9 mouse cellular contexts compared by ENCODE assay signal in the genomic region with DNA sequence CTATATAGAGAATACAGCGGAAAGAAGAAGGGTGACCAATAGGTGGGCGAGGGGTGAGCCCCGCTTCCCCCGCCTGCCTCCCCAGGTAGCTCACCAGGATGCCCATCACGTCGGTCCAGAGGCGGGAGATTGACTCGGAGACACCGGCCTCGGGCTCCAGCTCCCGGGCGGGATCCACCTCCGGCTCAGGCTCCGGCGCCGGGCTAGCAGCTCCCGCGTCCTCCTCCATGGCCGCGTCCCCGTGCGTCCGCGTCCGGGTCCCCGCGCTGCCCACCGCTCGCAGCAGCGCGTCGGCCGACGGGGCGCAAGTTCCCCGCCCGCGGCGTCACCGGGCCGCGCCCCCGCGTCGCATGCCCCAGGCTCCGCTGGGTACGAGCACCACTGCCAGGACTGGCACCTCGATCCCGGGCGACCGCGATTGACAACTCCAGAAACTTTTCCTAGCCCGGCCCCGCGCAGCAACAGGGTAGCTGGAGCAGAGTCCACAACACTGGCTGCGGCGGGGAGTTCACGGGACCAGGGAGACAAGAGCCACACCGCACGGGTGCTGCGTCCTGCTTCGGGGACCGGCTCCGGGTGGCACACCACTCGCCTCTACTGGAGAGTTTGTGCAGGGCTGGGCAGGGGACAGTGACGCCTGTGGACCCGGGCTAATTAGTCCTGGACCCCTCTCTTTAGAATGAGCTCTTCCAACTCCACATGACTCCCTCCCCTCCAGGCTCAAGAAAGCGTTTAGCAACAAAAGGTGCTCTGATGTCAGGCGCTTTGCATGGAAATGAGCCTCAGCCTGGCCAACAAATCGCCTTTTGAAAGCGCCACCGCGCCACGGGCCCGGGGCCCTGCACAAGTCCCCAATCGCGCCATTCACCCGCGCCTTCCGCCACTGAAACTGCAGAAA. TPM values are rescaled to one million over a fixed set of nuclear protein-coding genes. Genes with fewer than 3 reads are reported as not detected.
DNase-seq lines count a peak whose midpoint lies in the region; ATAC-seq and TF ChIP-seq lines count a peak whose summit lies in the region.
"Had no signal": no experiment of that assay in that cellular context is flagged by ENCODE, and none has a peak within 500 bp of the region (broad histone marks: within the 10 kb centered on the region; RNA-seq: fewer than 3 reads in every experiment).

Gene Sash1 (minus strand): TSS at position 441 of the 898 bp plus-strand sequence.

- peak within 1 kb of the TSS; percentile 83 for H3K4me3 ChIP-seq in ES-Bruce4 (ENCODE audit: low read depth, low read length)
- peak within 1 kb of the TSS; percentile 51 for H3K4me3 ChIP-seq in forebrain, postnatal 0 days (ENCODE audit: low read depth, low read length)
- peak within 1 kb of the TSS; percentile 75 for H3K4me3 ChIP-seq in liver, postnatal 0 days (ENCODE audit: low read depth, low read length)
- H3K4me3 ChIP-seq in neural tube, embryonic 13.5 days: peak within 1 kb of the TSS; percentile 55
- peak within 1 kb of the TSS; percentile 89 for H3K4me3 ChIP-seq in testis, adult 2 months (ENCODE audit: control insufficient read depth, low read depth, low read length)

- H3K36me3 ChIP-seq in ES-Bruce4 (ENCODE audit: control insufficient read depth, insufficient read depth, low read length, poor library complexity, severe bottlenecking): no peaks in the 10 kb centered on the region
- no peaks in the 10 kb centered on the region for H3K36me3 ChIP-seq in forebrain, postnatal 0 days (ENCODE audit: insufficient read depth)
- no peaks in the 10 kb centered on the region for H3K36me3 ChIP-seq in liver, postnatal 0 days (replicated peaks; ENCODE audit: insufficient read depth, low read length)
- no peaks in the 10 kb centered on the region for H3K36me3 ChIP-seq in neural tube, embryonic 13.5 days
- no peaks in the 10 kb centered on the region for H3K36me3 ChIP-seq in testis, adult 2 months (ENCODE audit: control insufficient read depth, insufficient read depth, low read length)

- H3K4me2 ChIP-seq in forebrain, postnatal 0 days (ENCODE audit: low read depth): peak within 1 kb of the TSS; percentile 92
- H3K4me2 ChIP-seq in liver, postnatal 0 days (ENCODE audit: low read depth, low read length): peak within 1 kb of the TSS; percentile 79
- H3K4me2 ChIP-seq in neural tube, embryonic 13.5 days: peak within 1 kb of the TSS; percentile 82

- H3K9me3 ChIP-seq in ES-Bruce4 (replicated peaks; ENCODE audit: control insufficient read depth, insufficient read depth, low read length, poor library complexity, severe bottlenecking): no peaks in the 10 kb centered on the region
- H3K9me3 ChIP-seq in forebrain, postnatal 0 days (ENCODE audit: low read length): no peaks in the 10 kb centered on the region
- no peaks in the 10 kb centered on the region for H3K9me3 ChIP-seq in liver, postnatal 0 days (ENCODE audit: low read length)
- H3K9me3 ChIP-seq in neural tube, embryonic 13.5 days: no peaks in the 10 kb centered on the region

- peak; percentile 27 for DNase-seq in cerebellum, adult 11-12 months
- peak; percentile 77 for DNase-seq in forebrain, postnatal 0 days
- DNase-seq in heart, postnatal 25 days (ENCODE audit: low spot score): peak; percentile 81
- DNase-seq in layer of hippocampus, adult 18-20 months (ENCODE audit: low spot score in 2 of 2): peak; percentile 50 to 77
- peak; percentile 81 for DNase-seq in liver, postnatal 0 days

- peak within 1 kb of the TSS; percentile 48; the same call in 1 of the 2 replicates for H3K27ac ChIP-seq in ES-Bruce4 (ENCODE audit: insufficient read depth, low read length)
- peak within 1 kb of the TSS; percentile 73 for H3K27ac ChIP-seq in forebrain, postnatal 0 days (ENCODE audit: low read depth, low read length)
- H3K27ac ChIP-seq in liver, postnatal 0 days (ENCODE audit: low read depth): peak within 1 kb of the TSS; percentile 95
- H3K27ac ChIP-seq in neural tube, embryonic 13.5 days (replicated peaks): peak within 1 kb of the TSS; percentile 78
- peak within 1 kb of the TSS; percentile 70 for H3K27ac ChIP-seq in testis, adult 2 months (ENCODE audit: control insufficient read depth, insufficient read depth, low read depth, low read length)

- under 1% methylated on average over 79 of the region's 80 CpGs for WGBS in forebrain, postnatal 0 days
- WGBS in liver, postnatal 0 days (ENCODE audit: insufficient replicate concordance): under 1% methylated on average over 80 of the region's 80 CpGs
- WGBS in neural tube, embryonic 13.5 days: under 1% methylated on average over 80 of the region's 80 CpGs

- peak; percentile 94 for ATAC-seq in forebrain, postnatal 0 days
- peak; percentile 93 for ATAC-seq in liver, postnatal 0 days
- peak; percentile 94 for ATAC-seq in neural tube, embryonic 13.5 days (ENCODE audit: low read depth)

- no peak for TF ChIP-seq POLR2A in ES-Bruce4 (IDR thresholded peaks at IDR 0.05; ENCODE audit: insufficient read depth, low read length)
- peak; percentile 46; the same call in 1 of the 2 replicates for TF ChIP-seq POLR2A in testis, adult 2 months (IDR thresholded peaks at IDR 0.05; ENCODE audit: control insufficient read depth, low read depth, low read length)

- TF ChIP-seq CTCF in ES-Bruce4 (IDR thresholded peaks at IDR 0.05; ENCODE audit: low read depth, low read length): no peak
- TF ChIP-seq CTCF in forebrain, postnatal 0 days (IDR thresholded peaks at IDR 0.05; ENCODE audit: low read depth): no peak
- TF ChIP-seq CTCF in liver, postnatal 0 days (IDR thresholded peaks at IDR 0.05; ENCODE audit: low read depth): no peak
- no peak for TF ChIP-seq CTCF in testis, adult 2 months (IDR thresholded peaks at IDR 0.05; ENCODE audit: control insufficient read depth, insufficient read depth, insufficient replicate concordance, low read depth, low read length)

- TF ChIP-seq EP300 in ES-Bruce4 (IDR thresholded peaks at IDR 0.05; ENCODE audit: insufficient read depth, low read depth, low read length): no peak
- TF ChIP-seq EP300 in liver, postnatal 0 days (IDR thresholded peaks at IDR 0.05; ENCODE audit: low read depth): no peak

- peak within 1 kb of the TSS; percentile 51 for H3K9ac ChIP-seq in ES-Bruce4 (ENCODE audit: low read depth, poor library complexity, severe bottlenecking)
- peak within 1 kb of the TSS; percentile 50 for H3K9ac ChIP-seq in forebrain, postnatal 0 days
- peak within 1 kb of the TSS; percentile 81 for H3K9ac ChIP-seq in liver, postnatal 0 days (replicated peaks)
- peak within 1 kb of the TSS; percentile 63 for H3K9ac ChIP-seq in neural tube, embryonic 13.5 days

- H3K4me1 ChIP-seq in ES-Bruce4 (ENCODE audit: control insufficient read depth, insufficient read depth, low read length): peaks cover 3% of the 10 kb centered on the region
- no peaks in the 10 kb centered on the region for H3K4me1 ChIP-seq in forebrain, postnatal 0 days (ENCODE audit: insufficient read depth)
- H3K4me1 ChIP-seq in liver, postnatal 0 days (ENCODE audit: insufficient read depth): 0 out of 2 replicates have a peak, but pooled peaks cover 11% of the 10 kb centered on the region
- peaks cover 24% of the 10 kb centered on the region for H3K4me1 ChIP-seq in neural tube, embryonic 13.5 days (replicated peaks)
- peaks cover 3% of the 10 kb centered on the region; the same call in 1 of the 2 replicates for H3K4me1 ChIP-seq in testis, adult 2 months (ENCODE audit: control insufficient read depth, insufficient read depth, low read length)

- intact Hi-C loops in heart, postnatal 25 days (cut with DNase I): loop anchor here (2.0 to 5.0 kb wide), 2 partner anchors 15 to 41 kb away; no protein-coding TSS in a partner anchor

- no peaks in the 10 kb centered on the region for H3K27me3 ChIP-seq in ES-Bruce4 (ENCODE audit: control insufficient read depth, insufficient read depth, low read length, poor library complexity, severe bottlenecking)
- H3K27me3 ChIP-seq in forebrain, postnatal 0 days (ENCODE audit: insufficient read depth, low read length): peaks cover 8% of the 10 kb centered on the region; the same call in 1 of the 2 replicates
- H3K27me3 ChIP-seq in liver, postnatal 0 days (ENCODE audit: insufficient read depth, low read length): no peaks in the 10 kb centered on the region
- peaks cover 30% of the 10 kb centered on the region for H3K27me3 ChIP-seq in neural tube, embryonic 13.5 days
- H3K27me3 ChIP-seq in testis, adult 2 months (ENCODE audit: control insufficient read depth, insufficient read depth, low read length): no peaks in the 10 kb centered on the region

RNA-seq across cellular contexts. Expression of gene Sash1, which starts in this region (rescaled TPM):
- 14.4 and 17.3 TPM in 2 replicates for polyA plus RNA-seq in ES-Bruce4 (2011; ENCODE audit: insufficient read depth, insufficient read length, low read depth, missing spikeins)
- 24.8 and 33.3 TPM in 2 replicates for total RNA-seq in forebrain, postnatal 0 days (2014; rRNA removed)
- 2.2 and 3.6 TPM in 2 replicates for polyA plus RNA-seq in forebrain, postnatal 0 days (2015; fragmentation: Nextera tagmentation; extraction: Ambion mirVana)
- 10 to 100 TPM; 26.8 to 31.1 TPM for total RNA-seq in heart, postnatal 25 days (2021)
- total RNA-seq in layer of hippocampus, adult 18-20 months (2021): 10 to 100 TPM; 78.9 to 79.8 TPM
- 1.9 and 2.2 TPM in 2 replicates for polyA plus RNA-seq in liver, postnatal 0 days (2015; fragmentation: Nextera tagmentation; extraction: Ambion mirVana)
- 2.9 and 4.4 TPM in 2 replicates for polyA plus RNA-seq in neural tube, embryonic 13.5 days (2015; fragmentation: Nextera tagmentation; extraction: Ambion mirVana)
- polyA plus RNA-seq in testis, adult 2 months (2012; rRNA removed): 2.7 and 2.8 TPM in 2 replicates
- total RNA-seq: MEL had no signal

Comparison
In these comparisons a context has a peak if more than half of its experiments do, and no peak if none do; other contexts are left out.
1. Peak in every context shown above with its lines: DNase-seq, ATAC-seq, H3K4me3 ChIP-seq and H3K27ac ChIP-seq.
2. DNase-seq: peak in every context shown above with its lines; median percentile 81 in heart, postnatal 25 days; 81 in liver, postnatal 0 days; 77 in forebrain, postnatal 0 days; 64 in layer of hippocampus, adult 18-20 months; 27 in cerebellum, adult 11-12 months.